In genomic region chr1:139421875-139422791, GRCm38 (mm10) we compare ENCODE assay signal across 8 mouse cellular contexts. TPM values are rescaled to one million over a fixed set of nuclear protein-coding genes. Genes with fewer than 3 reads are reported as not detected.
A peak's percentile ranks its signal among the peaks of the same experiment; 100 is the strongest.
DNase-seq lines count a peak whose midpoint lies in the region; ATAC-seq and TF ChIP-seq lines count a peak whose summit lies in the region.

TSS of gene Zbtb41 (plus strand) at chr1:139422288.

- no peaks in the 10 kb centered on the region for H3K9me3 ChIP-seq in hindbrain, embryonic 10.5 days
- H3K9me3 ChIP-seq in lung, postnatal 0 days (ENCODE audit: low read length): no peaks in the 10 kb centered on the region

- H3K36me3 ChIP-seq in hindbrain, embryonic 10.5 days: peaks cover 13% of the 10 kb centered on the region
- no peaks in the 10 kb centered on the region for H3K36me3 ChIP-seq in lung, postnatal 0 days (ENCODE audit: insufficient read depth, low read length)

- peak; percentile 96 for ATAC-seq in frontal cortex, adult (ENCODE audit: low TSS enrichment)
- ATAC-seq in lung, postnatal 0 days: peak; percentile 98

- peak; percentile 64 for DNase-seq in MEL-GATA-1-ER (ENCODE audit: extremely low read depth, low read depth)
- DNase-seq in cerebellum, adult 8-10 months: peak; percentile 89
- peak; percentile 90 for DNase-seq in hindbrain, embryonic 10.5 days (ENCODE audit: low spot score)
- peak; percentile 86 for DNase-seq in layer of hippocampus, adult 9-11 months
- peak; percentile 92 for DNase-seq in lung, postnatal 0 days (ENCODE audit: low spot score)
- peak; percentile 87 for DNase-seq in ovary, postnatal 14 days (ENCODE audit: low spot score)
- DNase-seq in thymus, postnatal 14 days: peak; percentile 94

- WGBS in hindbrain, embryonic 10.5 days: under 1% methylated on average over 81 of the region's 88 CpGs
- WGBS in lung, postnatal 0 days: under 1% methylated on average over 54 of the region's 88 CpGs

- TF ChIP-seq CTCF in lung, postnatal 0 days (IDR thresholded peaks at IDR 0.05): peak; percentile 78

- peaks cover 47% of the 10 kb centered on the region for H3K4me1 ChIP-seq in hindbrain, embryonic 10.5 days (replicated peaks)
- H3K4me1 ChIP-seq in lung, postnatal 0 days (ENCODE audit: insufficient read depth, low read depth, low read length): peaks cover 22% of the 10 kb centered on the region

- peak within 1 kb of the TSS; percentile 82 for H3K4me2 ChIP-seq in lung, postnatal 0 days (replicated peaks; ENCODE audit: low read depth, low read length)

- peak within 1 kb of the TSS; percentile 98 for H3K27ac ChIP-seq in hindbrain, embryonic 10.5 days
- H3K27ac ChIP-seq in lung, postnatal 0 days (ENCODE audit: low read length): peak within 1 kb of the TSS; percentile 84

- peak within 1 kb of the TSS; percentile 89 for H3K9ac ChIP-seq in lung, postnatal 0 days (replicated peaks; ENCODE audit: low read depth)

- peak within 1 kb of the TSS; percentile 85 for H3K4me3 ChIP-seq in hindbrain, embryonic 10.5 days
- peak within 1 kb of the TSS; percentile 86 for H3K4me3 ChIP-seq in lung, postnatal 0 days (ENCODE audit: low read depth, low read length)

- TF ChIP-seq EP300 in lung, postnatal 0 days (IDR thresholded peaks at IDR 0.05): no peak

- no peaks in the 10 kb centered on the region for H3K27me3 ChIP-seq in hindbrain, embryonic 10.5 days (ENCODE audit: insufficient read depth, poor library complexity, severe bottlenecking)
- no peaks in the 10 kb centered on the region for H3K27me3 ChIP-seq in lung, postnatal 0 days (replicated peaks; ENCODE audit: insufficient read depth, low read length)

RNA-seq across cellular contexts. Expression of gene Zbtb41, which starts in this region (rescaled TPM):
- polyA plus RNA-seq in hindbrain, embryonic 10.5 days (2016; fragmentation: Nextera tagmentation; extraction: Ambion mirVana): 9.0 and 11.2 TPM in 2 replicates
- 3.0 and 4.3 TPM in 2 replicates for polyA plus RNA-seq in lung, postnatal 0 days (2015; fragmentation: Nextera tagmentation; extraction: Ambion mirVana)

Comparison
In these comparisons a context has a peak if more than half of its experiments do, and no peak if none do; other contexts are left out.
1. Peak in every context shown above with its lines: DNase-seq, ATAC-seq, H3K4me3 ChIP-seq and H3K27ac ChIP-seq.